Mouse (Mus musculus): ENCODE measurements around the gene Scube1. TPM values are rescaled to one million over a fixed set of nuclear protein-coding genes. Genes with fewer than 3 reads are reported as not detected.

Gene Scube1
- polyA plus RNA-seq (2011; ENCODE audit: insufficient read depth, insufficient read length, low replicate concordance, missing spikeins): 0.45 TPM in 1 of 2 replicates, not detected in the other

DNA sequence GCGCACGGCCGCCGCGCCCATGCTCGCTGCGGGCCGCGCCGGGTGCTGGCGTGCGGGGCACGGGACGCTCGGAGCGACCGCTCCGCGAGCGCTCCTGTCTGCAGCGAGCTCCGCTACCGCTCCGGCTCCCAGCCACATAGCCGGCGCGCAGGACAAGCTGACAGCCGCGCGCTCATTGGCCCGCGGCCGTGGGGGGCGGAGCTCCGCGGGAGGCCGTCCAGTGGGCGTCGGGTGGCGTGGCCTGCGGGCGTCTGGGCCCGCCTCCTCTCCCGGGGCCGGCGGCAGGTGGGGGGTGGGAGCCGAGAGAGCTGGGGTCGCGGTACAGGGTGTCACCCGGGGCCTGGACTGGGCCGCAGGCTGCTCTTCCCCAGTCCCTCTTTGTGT lies at the start of gene Scube1:
Gene Scube1, minus strand, starts transcription at position 136 of the 384 bp plus-strand sequence.
- Histone ChIP-seq H3K4me3 (replicated peaks; ENCODE audit: control insufficient read depth, low read depth, low read length) (no peak within 1 kb of the TSS), H3K27ac (ENCODE audit: control insufficient read depth, insufficient read depth, low read depth, low read length, poor library complexity) (no peak within 1 kb of the TSS; the same call in 1 of the 2 replicates), H3K4me1 (ENCODE audit: control insufficient read depth, insufficient read depth, low read length) (no peaks in the 10 kb centered on the region; the same call in 1 of the 2 replicates)
- 1% methylated on average over 51 of the region's 51 CpGs for WGBS
- TF ChIP-seq POLR2A (IDR thresholded peaks at IDR 0.05; ENCODE audit: borderline replicate concordance, control insufficient read depth, low read depth, low read length) (no peak), CTCF (IDR thresholded peaks at IDR 0.05; ENCODE audit: control insufficient read depth, insufficient read depth, low read length) (no peak)

DNA sequence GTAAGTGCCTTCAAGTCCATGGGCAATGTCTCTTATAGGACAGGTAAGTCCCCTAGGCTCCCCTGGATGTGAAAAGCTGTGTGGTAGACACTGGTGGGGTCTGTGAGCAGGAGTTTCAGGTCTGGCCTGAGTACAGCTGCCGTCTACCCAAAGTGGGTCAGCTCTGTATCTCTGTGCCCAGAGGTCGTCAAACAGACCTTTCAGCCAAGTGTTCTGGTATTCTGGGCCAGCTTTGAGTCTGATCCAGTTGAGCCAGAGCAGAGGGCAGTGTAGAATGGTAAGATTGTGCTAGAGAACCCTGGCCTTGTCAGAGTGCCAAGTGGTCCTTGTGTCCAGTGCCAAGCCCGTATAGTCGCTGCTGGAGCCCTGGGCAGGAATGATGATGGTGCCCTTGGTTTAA lies 48.1 kb upstream of the Scube1 start:
- 81% methylated on average over 4 of the region's 4 CpGs for WGBS
- Histone ChIP-seq H3K4me3 (replicated peaks; ENCODE audit: control insufficient read depth, low read depth, low read length) (no peak overlapping the region), H3K27ac (ENCODE audit: control insufficient read depth, insufficient read depth, low read depth, low read length, poor library complexity) (no peak overlapping the region), H3K4me1 (ENCODE audit: control insufficient read depth, insufficient read depth, low read length) (no peaks in the 10 kb centered on the region)
- TF ChIP-seq CTCF (IDR thresholded peaks at IDR 0.05; ENCODE audit: control insufficient read depth, insufficient read depth, low read length) (no peak), POLR2A (IDR thresholded peaks at IDR 0.05; ENCODE audit: borderline replicate concordance, control insufficient read depth, low read depth, low read length) (no peak)

DNA sequence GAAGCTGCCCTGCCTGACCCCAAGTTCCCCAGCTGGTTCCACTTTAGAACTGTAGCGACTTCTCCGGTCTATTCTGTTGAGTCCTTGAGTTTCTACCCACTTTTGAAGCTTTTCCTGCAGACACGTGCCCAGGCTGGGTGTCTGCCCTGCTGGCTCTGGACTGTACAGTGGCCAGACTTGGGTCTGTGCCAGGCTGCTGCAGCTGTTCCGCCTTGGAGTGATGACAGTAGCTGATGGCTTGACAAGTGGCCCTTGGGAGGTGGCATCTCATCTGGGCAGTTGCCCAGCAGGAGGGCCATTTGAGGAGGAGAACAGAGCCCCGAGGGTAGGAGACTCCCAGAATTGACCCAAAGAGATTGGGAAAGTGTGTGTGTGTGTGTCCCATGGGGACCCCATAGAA lies 47.6 kb upstream of the Scube1 start:
- Histone ChIP-seq H3K4me3 (replicated peaks; ENCODE audit: control insufficient read depth, low read depth, low read length) (no peak overlapping the region), H3K4me1 (ENCODE audit: control insufficient read depth, insufficient read depth, low read length) (no peaks in the 10 kb centered on the region), H3K27ac (ENCODE audit: control insufficient read depth, insufficient read depth, low read depth, low read length, poor library complexity) (no peak overlapping the region)
- WGBS: 53% methylated on average over 5 of the region's 5 CpGs
- TF ChIP-seq CTCF (IDR thresholded peaks at IDR 0.05; ENCODE audit: control insufficient read depth, insufficient read depth, low read length) (no peak), POLR2A (IDR thresholded peaks at IDR 0.05; ENCODE audit: borderline replicate concordance, control insufficient read depth, low read depth, low read length) (no peak)

DNA sequence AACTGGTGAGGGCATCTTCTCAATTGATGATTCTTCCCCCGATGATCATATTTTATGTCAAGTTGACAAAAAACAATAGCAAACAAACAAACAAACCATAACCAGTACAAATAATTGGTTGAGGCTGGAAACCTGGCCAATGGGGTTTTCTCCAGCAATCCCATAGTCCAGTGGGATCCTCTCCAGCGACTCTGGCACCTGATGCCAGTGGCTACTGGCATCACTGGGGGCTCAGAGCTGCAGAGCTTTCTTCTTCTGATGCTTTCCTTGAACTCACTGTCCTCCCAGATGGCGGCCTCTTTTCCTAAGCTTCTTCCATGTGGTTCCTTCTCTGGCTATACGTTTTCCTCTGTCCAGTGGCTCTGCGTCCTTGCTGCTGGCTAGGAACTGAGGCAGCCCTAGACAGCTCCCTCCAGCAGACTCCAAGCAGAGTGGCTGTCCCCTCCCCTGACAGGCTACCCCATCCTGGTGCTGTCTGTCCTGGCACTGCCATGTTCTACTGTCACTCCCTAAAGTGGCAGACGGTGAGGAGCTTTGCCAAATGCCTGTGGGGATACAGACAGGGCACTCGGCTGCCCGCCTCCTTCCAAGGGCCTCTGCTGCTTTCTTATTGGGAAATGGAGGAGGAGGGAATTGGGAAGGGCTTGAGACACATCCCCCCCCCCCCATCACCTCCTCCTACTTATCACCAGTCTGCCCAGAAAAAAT lies 46.7 kb upstream of the Scube1 start:
- WGBS: 70% methylated on average over 8 of the region's 8 CpGs
- H3K4me1 ChIP-seq (ENCODE audit: control insufficient read depth, insufficient read depth, low read length): no peaks in the 10 kb centered on the region
- H3K4me3 ChIP-seq (replicated peaks; ENCODE audit: control insufficient read depth, low read depth, low read length): no peak overlapping the region
- H3K27ac ChIP-seq (ENCODE audit: control insufficient read depth, insufficient read depth, low read depth, low read length, poor library complexity): no peak overlapping the region
- TF ChIP-seq POLR2A (IDR thresholded peaks at IDR 0.05; ENCODE audit: borderline replicate concordance, control insufficient read depth, low read depth, low read length) (no peak), CTCF (IDR thresholded peaks at IDR 0.05; ENCODE audit: control insufficient read depth, insufficient read depth, low read length) (no peak)

DNA sequence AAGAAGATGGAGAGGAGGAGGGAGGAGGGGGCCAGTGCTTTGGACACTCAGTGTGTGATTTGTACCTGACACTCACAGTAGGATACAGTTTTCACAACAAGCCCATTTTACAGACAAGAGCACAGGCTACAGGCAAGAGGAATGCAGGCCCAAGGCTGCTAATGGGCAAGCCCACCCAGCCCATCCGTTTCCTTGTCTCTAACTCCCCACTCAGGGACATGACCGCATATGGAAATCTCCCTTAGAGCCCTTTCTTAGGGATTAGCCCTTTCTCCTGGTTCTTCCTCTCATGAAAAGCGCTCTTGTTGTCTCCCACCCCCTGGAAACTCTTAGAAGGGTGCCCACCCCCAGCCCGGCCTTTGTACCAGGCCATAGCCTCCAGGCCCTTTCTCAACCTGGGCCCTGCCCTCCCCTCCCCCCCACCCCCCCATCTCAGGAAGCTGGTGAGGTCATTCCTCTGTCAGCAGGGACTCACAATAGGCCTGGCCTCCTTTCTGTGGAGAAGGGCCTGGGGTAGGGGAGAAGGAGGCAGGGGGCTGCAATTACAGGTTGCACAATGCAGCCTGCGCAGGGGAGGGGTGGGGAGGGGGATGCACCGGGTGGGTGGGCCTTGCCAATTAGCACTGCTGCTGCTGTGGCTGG lies 40.7 kb upstream of the Scube1 start:
- WGBS: 34% methylated on average over 6 of the region's 6 CpGs
- Histone ChIP-seq H3K27ac (ENCODE audit: control insufficient read depth, insufficient read depth, low read depth, low read length, poor library complexity) (no peak overlapping the region), H3K4me3 (replicated peaks; ENCODE audit: control insufficient read depth, low read depth, low read length) (no peak overlapping the region), H3K4me1 (ENCODE audit: control insufficient read depth, insufficient read depth, low read length) (no peaks in the 10 kb centered on the region)
- TF ChIP-seq POLR2A (IDR thresholded peaks at IDR 0.05; ENCODE audit: borderline replicate concordance, control insufficient read depth, low read depth, low read length) (no peak), CTCF (IDR thresholded peaks at IDR 0.05; ENCODE audit: control insufficient read depth, insufficient read depth, low read length) (no peak)

DNA sequence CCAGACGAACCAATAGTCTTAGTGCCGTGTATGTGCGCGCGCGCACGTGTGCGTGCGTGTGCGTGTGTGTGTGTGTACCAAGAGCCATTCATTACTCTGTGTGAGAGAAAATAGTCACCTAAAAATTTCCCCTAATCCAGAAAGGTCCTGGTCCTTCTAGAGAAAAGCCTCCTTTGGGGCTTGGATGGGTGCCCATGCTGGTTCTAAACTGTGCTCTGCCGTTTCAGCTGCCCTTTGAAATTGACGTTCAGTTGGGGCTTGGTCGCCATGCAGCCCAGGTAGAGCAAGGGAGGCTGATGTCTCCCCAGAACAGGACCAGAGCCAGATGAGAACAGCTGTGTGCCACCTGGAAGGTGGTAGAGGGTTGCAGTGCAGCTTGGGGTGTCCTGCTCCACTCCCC lies 36.7 kb upstream of the Scube1 start:
- no peak for TF ChIP-seq POLR2A (IDR thresholded peaks at IDR 0.05; ENCODE audit: borderline replicate concordance, control insufficient read depth, low read depth, low read length)
- no peak for TF ChIP-seq CTCF (IDR thresholded peaks at IDR 0.05; ENCODE audit: control insufficient read depth, insufficient read depth, low read length)
- Histone ChIP-seq H3K4me1 (ENCODE audit: control insufficient read depth, insufficient read depth, low read length) (no peaks in the 10 kb centered on the region), H3K4me3 (replicated peaks; ENCODE audit: control insufficient read depth, low read depth, low read length) (no peak overlapping the region), H3K27ac (ENCODE audit: control insufficient read depth, insufficient read depth, low read depth, low read length, poor library complexity) (no peak overlapping the region)
- 86% methylated on average over 13 of the region's 13 CpGs for WGBS

DNA sequence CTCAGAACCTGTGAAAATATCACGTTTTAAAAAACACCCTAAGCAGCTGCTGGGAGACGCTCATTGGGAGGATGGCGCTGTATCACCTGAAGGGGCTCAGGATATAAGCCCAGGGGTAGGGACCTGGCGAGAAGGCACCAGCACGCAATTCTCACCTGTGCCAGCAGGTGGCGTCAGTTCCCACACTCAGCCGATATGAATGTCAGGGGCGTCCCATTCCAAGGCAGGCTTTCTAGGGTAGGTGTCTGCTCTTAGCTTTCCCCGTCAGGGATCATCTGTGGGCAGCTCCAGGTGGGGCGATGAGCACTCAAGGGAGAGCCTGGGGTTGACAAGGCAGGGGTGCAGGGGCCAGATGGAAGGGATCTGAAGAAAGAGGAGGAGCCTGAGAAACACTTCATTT lies 35.9 kb upstream of the Scube1 start:
- TF ChIP-seq POLR2A (IDR thresholded peaks at IDR 0.05; ENCODE audit: borderline replicate concordance, control insufficient read depth, low read depth, low read length) (no peak), CTCF (IDR thresholded peaks at IDR 0.05; ENCODE audit: control insufficient read depth, insufficient read depth, low read length) (peak; percentile 61)
- no peak overlapping the region for H3K4me3 ChIP-seq (replicated peaks; ENCODE audit: control insufficient read depth, low read depth, low read length)
- no peaks in the 10 kb centered on the region for H3K4me1 ChIP-seq (ENCODE audit: control insufficient read depth, insufficient read depth, low read length)
- no peak overlapping the region for H3K27ac ChIP-seq (ENCODE audit: control insufficient read depth, insufficient read depth, low read depth, low read length, poor library complexity)
- 6% methylated on average over 10 of the region's 10 CpGs for WGBS

DNA sequence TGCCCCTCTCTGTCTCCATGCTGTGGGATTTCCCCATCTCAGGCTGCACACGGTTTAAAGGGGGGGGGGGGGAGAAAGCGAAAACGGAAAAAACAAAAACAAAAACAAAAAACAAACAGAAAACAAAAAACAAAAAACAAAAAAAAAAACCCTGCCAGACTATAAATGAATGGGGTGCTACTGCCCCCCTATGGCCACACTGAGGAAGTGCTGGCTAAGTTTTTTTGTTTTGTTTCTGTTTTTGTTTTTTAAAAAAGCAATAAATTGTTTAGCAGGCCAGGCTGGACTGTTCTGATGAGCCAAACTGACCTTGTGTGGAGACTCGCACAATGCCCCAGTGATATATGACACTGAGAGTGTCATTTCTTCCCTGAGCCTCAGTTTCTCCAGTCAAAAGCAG lies 34.1 kb upstream of the Scube1 start:
- 19% methylated on average over 4 of the region's 4 CpGs for WGBS
- no peak overlapping the region for H3K4me3 ChIP-seq (replicated peaks; ENCODE audit: control insufficient read depth, low read depth, low read length)
- no peak overlapping the region for H3K27ac ChIP-seq (ENCODE audit: control insufficient read depth, insufficient read depth, low read depth, low read length, poor library complexity)
- TF ChIP-seq CTCF (IDR thresholded peaks at IDR 0.05; ENCODE audit: control insufficient read depth, insufficient read depth, low read length): no peak
- TF ChIP-seq POLR2A (IDR thresholded peaks at IDR 0.05; ENCODE audit: borderline replicate concordance, control insufficient read depth, low read depth, low read length): no peak
- H3K4me1 ChIP-seq (ENCODE audit: control insufficient read depth, insufficient read depth, low read length): no peaks in the 10 kb centered on the region

Data from bone marrow, adult 2 months (tissue).